Mouse (Mus musculus) intestine, postnatal 0 days (tissue): ENCODE results near the gene Alkbh6. TPM values are rescaled to one million over a fixed set of nuclear protein-coding genes. Genes with fewer than 3 reads are reported as not detected.

ENCODE experiments used
- ATAC-seq: fragments of 200-750 bp; cut with Nextera tagmentation; 2 replicates; pipeline ENCODE4 v1.8.0; 2017; ENCODE audit warnings: mild to moderate bottlenecking, moderate TSS enrichment, moderate library complexity
- H3K27ac ChIP-seq: fragments of 300-500 bp; sonication (generic); 2 replicates; pipeline ENCODE4 v1.5.1; 2014; ENCODE audit warnings: mild to moderate bottlenecking, low read depth, low read length, moderate library complexity
- H3K27me3 ChIP-seq: fragments of 300-500 bp; sonication (generic); replicated peaks from 2 replicates; pipeline ENCODE4 v1.6.1; 2014; ENCODE audit warnings: low read length, mixed read lengths; ENCODE audit not compliant: control insufficient read depth, insufficient read depth
- H3K36me3 ChIP-seq: fragments of 300-500 bp; sonication (generic); 2 replicates; pipeline ENCODE4 v1.6.1; 2014; ENCODE audit warnings: mild to moderate bottlenecking, moderate library complexity; ENCODE audit not compliant: control insufficient read depth, insufficient read depth
- H3K4me1 ChIP-seq: fragments of 300-500 bp; sonication (generic); replicated peaks from 2 replicates; pipeline ENCODE4 v1.6.1; 2014; ENCODE audit warnings: antibody characterized with exemption, low read length, mixed read lengths; ENCODE audit not compliant: control insufficient read depth, insufficient read depth
- H3K4me2 ChIP-seq: fragments of 300-500 bp; sonication (generic); replicated peaks from 2 replicates; pipeline ENCODE4 v1.6.1; 2014; ENCODE audit warnings: low read depth, mild to moderate bottlenecking, moderate library complexity
- H3K4me3 ChIP-seq: fragments of 300-500 bp; sonication (generic); 2 replicates; pipeline ENCODE4 v1.5.1; 2014; ENCODE audit warnings: low read depth, low read length
- H3K9ac ChIP-seq: fragments of 300-500 bp; sonication (generic); 2 replicates; pipeline ENCODE4 v1.6.1; 2014; ENCODE audit warnings: mild to moderate bottlenecking, low read depth, low read length
- H3K9me3 ChIP-seq: fragments of 300-500 bp; sonication (generic); 2 replicates; pipeline ENCODE4 v1.6.1; 2016; ENCODE audit warnings: mixed run types; ENCODE audit not compliant: control insufficient read depth
- CTCF ChIP-seq: sonication (generic); IDR thresholded peaks from 2 replicates; pipeline ENCODE4 v1.5.1; 2016; ENCODE audit warnings: low read depth, mild to moderate bottlenecking, control low read depth, antibody characterized with exemption, moderate library complexity
- WGBS: fragments of 180-500 bp; shearing (Covaris S2); extraction: QIAGEN DNeasy Blood & Tissue Kit; methylation state at CpG from one replicate; pipeline ENCODE4 v1.1.7; 2014; 5-methylcytosine and 5-hydroxymethylcytosine counted together
- polyA plus RNA-seq: library from polyadenylated mRNA; unstranded; fragments of >200 nt; fragmentation: Nextera tagmentation; extraction: Ambion mirVana; gene quantifications from 2 replicates; pipeline ENCODE4 v1.2.1, GENCODE M21; 2015

Alkbh6 gene
- polyA plus RNA-seq, 1 experiment from 2014 or later, result 58.2 TPM

DNA sequence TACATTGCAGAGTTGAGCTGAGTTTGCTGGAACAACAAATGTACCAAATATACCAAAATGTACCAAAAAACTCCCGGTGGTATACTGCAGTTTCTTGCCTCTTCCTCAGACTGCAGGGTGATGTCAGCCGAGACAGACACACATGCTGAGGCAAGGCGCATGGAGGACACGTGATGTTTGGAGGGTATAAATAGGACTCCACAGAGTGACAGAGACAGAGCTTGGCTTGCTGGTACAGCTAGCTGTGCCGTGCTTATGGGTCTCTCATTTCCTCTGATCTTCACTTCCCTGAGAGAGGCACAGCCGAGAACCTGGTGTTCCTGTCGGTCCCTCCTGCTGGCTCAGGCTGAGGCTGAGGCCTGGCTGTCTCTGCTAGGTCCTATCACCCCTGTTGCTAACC lies 25.8 kb upstream of the Alkbh6 start:
- H3K36me3 ChIP-seq, result no peaks in the 10 kb centered on the region
- H3K9me3 ChIP-seq, result no peaks in the 10 kb centered on the region
- no peak overlapping the region for H3K4me2 ChIP-seq
- no peak overlapping the region for H3K9ac ChIP-seq
- no peaks in the 10 kb centered on the region for H3K4me1 ChIP-seq
- TF ChIP-seq CTCF, result no peak
- no peak for ATAC-seq
- H3K4me3 ChIP-seq, result no peak overlapping the region
- 70% methylated on average over 7 of the region's 7 CpGs for WGBS
- H3K27ac ChIP-seq, result no peak overlapping the region
- H3K27me3 ChIP-seq, result no peaks in the 10 kb centered on the region

DNA sequence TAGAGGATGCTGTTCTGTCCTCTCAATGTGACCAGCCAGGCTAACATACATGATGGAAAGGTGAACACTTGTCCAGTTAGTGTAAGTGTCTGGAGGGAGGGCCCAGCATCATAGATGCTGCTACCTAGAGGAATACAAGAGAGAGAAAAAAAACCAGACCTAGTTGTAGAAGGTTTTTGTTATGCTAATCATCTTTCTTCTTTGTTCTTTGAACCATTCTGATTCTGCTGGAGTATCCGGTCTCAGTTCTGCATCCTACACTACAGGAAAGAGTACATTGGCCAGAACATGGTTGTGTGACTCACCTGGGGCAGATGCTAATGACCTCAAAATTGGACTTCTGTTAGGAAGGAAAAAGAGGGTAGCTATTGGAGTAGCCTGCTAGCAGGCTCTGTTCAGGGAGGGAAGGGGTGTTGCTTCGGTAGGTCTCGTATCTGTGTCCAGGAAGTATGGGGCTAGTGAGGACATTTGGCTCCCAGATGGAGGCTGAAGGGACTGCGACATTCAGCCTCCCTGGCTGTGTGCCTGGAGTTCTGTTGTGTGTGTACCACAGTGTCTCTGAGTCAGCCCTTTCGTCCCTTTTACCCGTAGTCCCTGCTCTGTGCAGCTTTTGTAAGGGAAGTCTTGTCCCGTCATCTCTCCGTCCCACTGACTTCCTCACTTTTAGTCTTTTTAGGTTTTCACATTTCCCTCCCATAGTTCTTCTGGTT lies 21.7 kb upstream of the Alkbh6 start:
- Histone ChIP-seq H3K27me3 (no peaks in the 10 kb centered on the region; the same call in 1 of the 2 replicates), H3K4me3 (no peak overlapping the region), H3K4me2 (no peak overlapping the region), H3K9me3 (no peaks in the 10 kb centered on the region), H3K9ac (no peak overlapping the region), H3K4me1 (no peaks in the 10 kb centered on the region), H3K27ac (no peak overlapping the region), H3K36me3 (no peaks in the 10 kb centered on the region)
- 61% methylated on average over 8 of the region's 8 CpGs for WGBS
- ATAC-seq, result no peak
- TF ChIP-seq CTCF, result no peak

DNA sequence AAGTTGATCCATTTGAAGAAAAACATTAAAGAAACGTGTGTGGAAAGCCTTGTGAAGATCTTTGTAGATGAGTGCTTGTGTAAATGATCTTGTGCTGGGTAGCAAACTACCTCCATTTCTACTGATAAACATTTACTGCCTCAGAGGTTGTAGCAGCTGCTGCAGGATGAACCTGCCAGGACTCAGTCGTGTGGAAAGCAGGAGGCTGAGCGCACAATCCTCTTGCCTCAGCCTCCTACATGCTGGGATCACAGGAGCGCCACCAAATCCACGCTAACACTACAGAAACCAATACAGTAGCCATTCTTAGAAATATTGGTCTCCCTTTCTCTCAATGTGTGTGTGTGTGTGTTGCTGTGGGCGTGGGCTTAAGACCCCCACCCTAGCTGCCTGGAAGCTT lies 20.5 kb upstream of the Alkbh6 start:
- WGBS, result 59% methylated on average over 6 of the region's 6 CpGs
- Histone ChIP-seq H3K4me2 (no peak overlapping the region), H3K9ac (no peak overlapping the region), H3K9me3 (no peaks in the 10 kb centered on the region), H3K4me3 (no peak overlapping the region), H3K27ac (no peak overlapping the region), H3K4me1 (no peaks in the 10 kb centered on the region), H3K27me3 (no peaks in the 10 kb centered on the region; the same call in 1 of the 2 replicates), H3K36me3 (no peaks in the 10 kb centered on the region)
- no peak for TF ChIP-seq CTCF
- ATAC-seq, result no peak

DNA sequence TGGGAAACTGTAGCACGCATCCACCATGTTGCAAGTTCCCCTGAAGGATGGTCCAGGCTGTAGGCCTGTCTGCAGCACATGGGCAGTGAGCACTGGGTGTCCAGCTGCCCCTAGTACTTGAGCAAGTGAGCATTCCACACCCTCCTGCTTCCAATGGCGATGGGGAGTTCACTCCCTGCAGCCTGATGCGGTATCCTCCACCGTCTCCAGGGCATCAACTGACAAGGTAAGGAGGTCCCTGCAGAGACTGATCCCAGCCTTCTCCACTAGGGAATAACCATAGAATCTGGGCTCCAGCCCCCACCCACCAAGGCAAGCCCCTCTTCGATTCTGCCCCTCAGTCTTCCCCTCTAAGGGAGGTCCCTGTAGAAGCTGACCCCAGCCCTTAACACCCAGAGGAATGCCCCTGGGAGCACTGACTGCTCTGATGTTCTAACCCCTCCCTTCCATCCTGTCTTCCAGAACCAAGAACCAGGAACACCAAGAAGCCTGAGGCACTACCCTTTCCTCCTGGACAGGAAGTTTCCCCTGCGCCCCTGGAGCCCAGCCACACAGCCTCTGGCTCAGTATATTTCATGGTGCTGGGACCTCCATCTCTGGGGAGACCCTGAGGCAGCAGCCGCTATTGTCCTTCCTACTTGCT lies 19.3 kb upstream of the Alkbh6 start:
- no peaks in the 10 kb centered on the region; the same call in 1 of the 2 replicates for H3K27me3 ChIP-seq
- no peak overlapping the region for H3K4me2 ChIP-seq
- H3K4me1 ChIP-seq, result no peaks in the 10 kb centered on the region
- no peaks in the 10 kb centered on the region for H3K9me3 ChIP-seq
- H3K36me3 ChIP-seq, result no peaks in the 10 kb centered on the region
- H3K4me3 ChIP-seq, result no peak overlapping the region
- no peak for ATAC-seq
- no peak overlapping the region for H3K27ac ChIP-seq
- WGBS, result 64% methylated on average over 7 of the region's 7 CpGs
- no peak overlapping the region for H3K9ac ChIP-seq
- TF ChIP-seq CTCF, result no peak

DNA sequence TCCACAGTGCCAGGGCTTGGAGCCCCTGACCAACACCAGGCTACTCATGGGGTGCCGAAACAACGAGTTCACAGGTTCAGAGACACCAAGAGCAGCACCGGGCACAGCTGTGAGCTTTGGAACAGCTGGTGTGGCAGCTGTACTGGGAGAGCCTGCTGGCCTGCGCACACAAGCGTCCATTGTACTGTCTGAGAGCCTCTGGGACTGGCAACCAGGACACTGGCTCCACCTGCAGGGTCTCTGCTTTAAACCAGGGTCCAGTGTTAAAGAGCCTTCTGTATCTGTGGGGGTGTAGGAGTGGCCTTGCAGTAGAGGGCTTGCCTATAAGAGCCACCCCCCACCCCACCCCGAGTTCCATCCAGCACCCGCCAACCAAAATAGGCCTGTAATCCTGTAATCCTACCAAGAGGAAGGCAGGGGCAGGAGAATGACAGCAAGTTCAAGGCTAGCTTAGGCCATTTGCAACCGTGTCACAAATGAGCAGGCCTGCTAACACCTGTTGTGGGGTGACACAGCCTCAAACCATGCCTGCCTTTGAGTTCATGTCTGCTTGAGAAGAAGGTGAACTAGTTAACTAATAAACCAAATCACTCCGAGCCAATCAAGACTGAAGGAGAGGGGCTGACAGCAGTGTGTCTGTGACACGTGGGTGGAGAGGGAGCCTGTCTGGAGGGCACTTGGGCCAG lies 18.7 kb upstream of the Alkbh6 start:
- 56% methylated on average over 10 of the region's 10 CpGs for WGBS
- H3K27me3 ChIP-seq, result no peaks in the 10 kb centered on the region; the same call in 1 of the 2 replicates
- no peak overlapping the region for H3K4me3 ChIP-seq
- no peaks in the 10 kb centered on the region for H3K9me3 ChIP-seq
- H3K9ac ChIP-seq, result no peak overlapping the region
- ATAC-seq, result no peak
- no peak overlapping the region for H3K27ac ChIP-seq
- peak; percentile 25 for TF ChIP-seq CTCF
- no peaks in the 10 kb centered on the region for H3K36me3 ChIP-seq
- no peak overlapping the region for H3K4me2 ChIP-seq
- no peaks in the 10 kb centered on the region for H3K4me1 ChIP-seq
